In the genomic region with DNA sequence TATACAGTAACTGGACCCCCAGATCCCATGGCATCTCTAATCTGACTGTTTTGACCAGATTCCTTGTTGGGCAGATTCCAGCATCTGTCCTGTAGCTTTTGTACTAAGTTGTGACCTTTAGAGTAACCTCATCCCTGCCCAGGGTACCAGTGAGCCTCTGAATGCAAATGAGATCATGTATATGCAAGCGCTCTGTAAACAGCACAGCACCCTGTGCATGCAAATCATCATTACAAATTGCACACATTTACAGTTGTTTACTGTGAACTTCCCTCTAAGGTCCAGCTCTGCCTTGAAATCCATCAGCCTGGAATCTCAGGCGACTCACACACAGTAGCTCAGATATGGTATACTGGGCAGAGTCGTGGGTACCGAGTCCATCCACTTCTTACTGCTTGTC, we compare ENCODE assay signal across 20 mouse cellular contexts.
A peak's percentile ranks its signal among the peaks of the same experiment; 100 is the strongest.
DNase-seq lines count a peak whose midpoint lies in the region; ATAC-seq and TF ChIP-seq lines count a peak whose summit lies in the region.
"Had no signal": no experiment of that assay in that cellular context is flagged by ENCODE, and none has a peak within 500 bp of the region (broad histone marks: within the 10 kb centered on the region; RNA-seq: fewer than 3 reads in every experiment).

No protein-coding gene starts in this region.

- H3K9me3 ChIP-seq in forebrain, embryonic 12.5 days = no peaks in the 10 kb centered on the region
- no peaks in the 10 kb centered on the region for H3K9me3 ChIP-seq in forebrain, embryonic 10.5 days
- H3K9me3 ChIP-seq in hindbrain, embryonic 14.5 days (ENCODE audit: control insufficient read depth, low read length) = no peaks in the 10 kb centered on the region
- no peaks in the 10 kb centered on the region for H3K9me3 ChIP-seq in hindbrain, embryonic 10.5 days
- no peaks in the 10 kb centered on the region for H3K9me3 ChIP-seq in forebrain, embryonic 15.5 days

- TF ChIP-seq POLR2A in brain, embryonic 14.5 days (IDR thresholded peaks at IDR 0.05; ENCODE audit: borderline replicate concordance, extremely low read depth, insufficient read depth, insufficient read length, poor library complexity, severe bottlenecking) = no peak

- no peak overlapping the region for H3K4me3 ChIP-seq in forebrain, embryonic 12.5 days (replicated peaks)
- H3K4me3 ChIP-seq in forebrain, embryonic 10.5 days = no peak overlapping the region
- no peak overlapping the region for H3K4me3 ChIP-seq in hindbrain, embryonic 14.5 days (replicated peaks; ENCODE audit: low read length)
- H3K4me3 ChIP-seq in hindbrain, embryonic 10.5 days = no peak overlapping the region
- H3K4me3 ChIP-seq in forebrain, embryonic 15.5 days = no peak overlapping the region
- H3K4me3 ChIP-seq: heart, adult 2 months had no signal

- H3K27me3 ChIP-seq in forebrain, embryonic 12.5 days = no peaks in the 10 kb centered on the region
- H3K27me3 ChIP-seq in forebrain, embryonic 10.5 days (ENCODE audit: poor library complexity, severe bottlenecking) = no peaks in the 10 kb centered on the region
- no peaks in the 10 kb centered on the region for H3K27me3 ChIP-seq in hindbrain, embryonic 14.5 days (ENCODE audit: control insufficient read depth, insufficient read depth, low read length)
- no peaks in the 10 kb centered on the region for H3K27me3 ChIP-seq in hindbrain, embryonic 10.5 days (ENCODE audit: insufficient read depth, poor library complexity, severe bottlenecking)
- no peaks in the 10 kb centered on the region for H3K27me3 ChIP-seq in forebrain, embryonic 15.5 days

- no peak overlapping the region for H3K9ac ChIP-seq in forebrain, embryonic 12.5 days
- H3K9ac ChIP-seq in hindbrain, embryonic 14.5 days = no peak overlapping the region
- no peak overlapping the region for H3K9ac ChIP-seq in forebrain, embryonic 15.5 days (replicated peaks)

- H3K4me1 ChIP-seq in forebrain, embryonic 12.5 days = no peaks in the 10 kb centered on the region
- no peaks in the 10 kb centered on the region for H3K4me1 ChIP-seq in forebrain, embryonic 10.5 days
- peaks cover 11% of the 10 kb centered on the region; the same call in 1 of the 2 replicates for H3K4me1 ChIP-seq in hindbrain, embryonic 14.5 days (replicated peaks; ENCODE audit: control insufficient read depth, insufficient read depth, low read length)
- H3K4me1 ChIP-seq in hindbrain, embryonic 10.5 days (replicated peaks) = peaks cover 8% of the 10 kb centered on the region
- peaks cover 13% of the 10 kb centered on the region for H3K4me1 ChIP-seq in forebrain, embryonic 15.5 days

- 0 out of 2 replicates have a peak, but pooled peaks have one; percentile 36 for ATAC-seq in forebrain, embryonic 12.5 days (ENCODE audit: low FRiP score)
- ATAC-seq in hindbrain, embryonic 14.5 days (ENCODE audit: low FRiP score) = peak; percentile 57; the same call in 1 of the 2 replicates
- ATAC-seq in forebrain, embryonic 15.5 days (replicated peaks) = 0 out of 2 replicates have a peak, but pooled peaks have one; percentile 41
- ATAC-seq: CD4-positive, CD25-positive, alpha-beta regulatory T cell, adult 4 months; intestine, postnatal 0 days had no signal

- no peak for DNase-seq in forebrain, embryonic 10.5 days (ENCODE audit: extremely low spot score, low spot score)
- DNase-seq in hindbrain, embryonic 14.5 days (ENCODE audit: low spot score) = no peak
- no peak for DNase-seq in hindbrain, embryonic 10.5 days (ENCODE audit: low spot score)
- DNase-seq in brain, embryonic 14.5 days (ENCODE audit: low read depth) = peak; percentile 39
- no peak for DNase-seq in embryo, embryonic 11 days
- DNase-seq in layer of hippocampus, postnatal 14 days (ENCODE audit: low spot score in 2 of 2) = no peak
- DNase-seq: adrenal gland, adult 2 months; adrenal gland, postnatal 14 days; cerebellum, adult 18-20 months; cerebellum, adult 9-10 months; cerebellum, postnatal 14 days; gastrocnemius, postnatal 25 days; heart, adult 2 months; kidney, adult 2 months had no signal

- 80% methylated on average over 4 of the region's 4 CpGs for WGBS in forebrain, embryonic 12.5 days
- WGBS in forebrain, embryonic 10.5 days = 93% methylated on average over 4 of the region's 4 CpGs
- 55% methylated on average over 4 of the region's 4 CpGs for WGBS in hindbrain, embryonic 14.5 days
- 92% methylated on average over 4 of the region's 4 CpGs for WGBS in hindbrain, embryonic 10.5 days
- WGBS in forebrain, embryonic 15.5 days = 61% methylated on average over 4 of the region's 4 CpGs

- H3K27ac ChIP-seq in forebrain, embryonic 12.5 days = no peak overlapping the region
- no peak overlapping the region for H3K27ac ChIP-seq in forebrain, embryonic 10.5 days
- H3K27ac ChIP-seq in hindbrain, embryonic 14.5 days = no peak overlapping the region
- H3K27ac ChIP-seq in hindbrain, embryonic 10.5 days = no peak overlapping the region
- H3K27ac ChIP-seq in forebrain, embryonic 15.5 days (replicated peaks) = no peak overlapping the region
- H3K27ac ChIP-seq: heart, adult 2 months; kidney, postnatal 0 days had no signal

- H3K36me3 ChIP-seq in forebrain, embryonic 12.5 days (replicated peaks) = no peaks in the 10 kb centered on the region
- no peaks in the 10 kb centered on the region for H3K36me3 ChIP-seq in forebrain, embryonic 10.5 days (replicated peaks)
- H3K36me3 ChIP-seq in hindbrain, embryonic 14.5 days (replicated peaks; ENCODE audit: control insufficient read depth, insufficient read depth) = no peaks in the 10 kb centered on the region
- no peaks in the 10 kb centered on the region for H3K36me3 ChIP-seq in hindbrain, embryonic 10.5 days
- no peaks in the 10 kb centered on the region for H3K36me3 ChIP-seq in forebrain, embryonic 15.5 days

- TF ChIP-seq CTCF in brain, embryonic 14.5 days (IDR thresholded peaks at IDR 0.05; ENCODE audit: borderline replicate concordance, extremely low read depth, insufficient read depth, insufficient read length) = no peak

- no peak overlapping the region for H3K4me2 ChIP-seq in forebrain, embryonic 12.5 days
- no peak overlapping the region for H3K4me2 ChIP-seq in hindbrain, embryonic 14.5 days (replicated peaks)
- no peak overlapping the region for H3K4me2 ChIP-seq in forebrain, embryonic 15.5 days (replicated peaks)
- H3K4me2 ChIP-seq: heart, embryonic 11.5 days had no signal
